Mouse (Mus musculus) layer of hippocampus, adult 9-10 months (tissue): ENCODE results near the gene Hspb9.
A peak's percentile ranks its signal among the peaks of the same experiment; 100 is the strongest.

ENCODE experiments used
- DNase-seq: peaks from one replicate; pipeline ENCODE4 v3.0.0; 2022; ENCODE audit warnings: low spot score

Gene Hspb9

DNA sequence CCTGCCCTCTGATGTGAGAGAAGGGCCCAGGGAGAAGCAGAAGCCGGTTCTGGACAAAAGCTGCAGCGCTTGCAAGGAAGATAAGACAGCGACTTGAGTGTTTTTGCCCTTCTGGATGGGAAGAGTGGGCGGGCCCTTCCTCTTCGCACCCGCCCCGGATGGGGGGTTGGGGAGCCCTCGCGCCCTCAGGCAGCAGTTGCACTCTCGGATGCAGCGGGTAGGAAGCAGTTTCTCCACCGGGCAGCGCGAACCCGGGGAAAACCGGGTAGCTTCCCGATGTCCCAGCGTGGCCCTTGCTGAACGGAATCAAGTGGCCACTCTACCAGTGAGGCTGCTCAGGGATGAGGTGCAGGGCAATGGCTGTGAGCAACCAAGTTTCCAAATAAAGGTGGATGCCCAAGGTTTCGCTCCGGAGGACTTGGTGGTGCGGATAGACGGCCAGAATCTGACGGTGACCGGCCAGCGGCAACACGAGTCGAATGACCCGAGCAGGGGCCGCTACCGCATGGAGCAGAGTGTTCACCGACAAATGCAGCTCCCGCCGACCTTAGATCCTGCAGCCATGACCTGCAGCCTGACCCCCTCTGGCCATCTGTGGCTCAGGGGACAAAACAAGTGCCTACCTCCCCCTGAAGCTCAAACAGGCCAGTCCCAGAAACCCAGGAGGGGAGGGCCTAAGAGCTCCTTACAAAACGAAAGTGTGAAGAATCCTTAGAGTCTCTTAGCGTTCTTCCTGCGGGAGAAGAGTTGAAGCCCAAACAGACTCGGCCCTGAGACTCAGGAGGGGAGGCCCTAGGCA, at the start of gene Hspb9:
TSS of gene Hspb9 (plus strand) at position 116 of the 799 bp plus-strand sequence.
- DNase-seq, result no peak

DNA sequence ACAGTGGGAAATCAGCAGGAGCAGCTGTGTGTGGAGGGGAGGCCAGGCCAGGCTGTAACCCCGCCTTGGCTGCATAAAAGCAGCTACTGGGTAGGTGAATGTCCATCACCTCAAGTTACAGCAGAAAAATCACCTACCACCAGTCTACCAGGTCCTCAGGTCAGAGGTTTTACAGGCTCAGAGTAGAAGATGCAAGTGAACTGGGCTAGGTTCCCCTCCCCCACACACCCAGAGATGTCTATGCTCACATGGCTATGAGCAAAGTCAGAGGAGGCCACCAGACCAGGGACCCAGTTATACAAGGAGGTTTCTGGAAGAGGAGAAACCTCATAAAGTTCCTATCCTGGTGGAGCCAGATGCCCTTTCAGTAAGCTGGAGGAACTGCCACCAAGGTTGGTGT, 42.6 kb upstream of the Hspb9 start:
- DNase-seq, result no peak

DNA sequence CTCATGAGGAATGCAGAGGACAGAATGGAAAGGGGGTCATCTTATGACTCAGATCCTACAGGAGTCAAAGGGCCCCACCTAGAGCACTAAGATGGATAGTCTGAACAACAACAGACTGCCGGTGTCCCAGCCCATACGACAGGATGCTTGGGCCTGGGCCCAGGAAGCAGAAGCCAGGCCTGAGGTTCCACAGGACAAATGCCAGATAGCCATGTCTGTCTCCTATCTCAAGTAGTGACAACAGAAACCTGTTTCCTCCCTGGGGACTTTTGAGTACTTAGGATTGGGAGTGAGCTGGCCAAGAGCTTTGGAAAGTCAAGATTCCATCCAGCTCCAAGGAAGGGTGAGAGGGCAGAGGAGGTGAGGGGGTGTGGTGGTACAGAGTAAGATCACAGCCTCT, 41.7 kb upstream of the Hspb9 start:
- DNase-seq, result no peak

DNA sequence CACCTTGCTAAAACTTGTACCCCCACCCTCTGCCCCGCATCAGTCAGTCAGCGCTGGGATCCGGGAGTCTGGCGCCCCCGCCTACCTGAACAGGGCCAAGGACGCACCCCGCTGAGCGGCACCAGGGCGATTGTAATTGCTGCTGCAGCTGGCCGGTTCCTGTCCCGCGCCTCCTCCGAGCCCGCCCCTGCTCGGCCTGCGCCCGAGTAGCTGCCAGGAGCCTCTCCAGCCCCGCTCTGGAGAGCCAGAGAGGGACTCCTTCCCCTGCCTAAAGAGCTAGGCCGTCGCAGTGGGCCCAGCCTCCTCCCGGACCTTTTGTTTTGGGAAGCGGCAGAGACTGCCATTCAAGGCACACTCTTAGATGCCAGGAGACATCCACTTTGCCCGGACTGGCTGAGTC, 40.5 kb upstream of the Hspb9 start:
- DNase-seq, result no peak

DNA sequence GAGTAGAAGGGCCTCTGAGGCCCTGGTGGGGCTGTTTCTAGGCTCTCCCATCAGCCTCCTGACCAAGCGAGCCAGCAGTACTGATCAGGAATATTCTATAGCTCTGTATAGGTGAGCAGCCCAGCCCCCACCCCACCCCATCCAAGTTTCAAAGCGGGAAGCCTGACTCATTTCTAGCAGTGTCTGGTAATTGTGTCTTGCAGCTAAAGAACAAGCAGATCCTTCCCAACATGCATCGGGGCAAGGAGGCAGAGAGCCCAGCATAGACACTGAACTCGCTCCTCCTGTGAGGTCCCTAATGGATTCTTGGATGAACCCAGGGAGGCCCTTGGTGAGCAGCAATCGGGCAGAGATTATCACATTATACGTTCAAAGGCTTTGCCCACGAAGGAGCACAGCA, 35.8 kb upstream of the Hspb9 start:
- DNase-seq, result no peak

DNA sequence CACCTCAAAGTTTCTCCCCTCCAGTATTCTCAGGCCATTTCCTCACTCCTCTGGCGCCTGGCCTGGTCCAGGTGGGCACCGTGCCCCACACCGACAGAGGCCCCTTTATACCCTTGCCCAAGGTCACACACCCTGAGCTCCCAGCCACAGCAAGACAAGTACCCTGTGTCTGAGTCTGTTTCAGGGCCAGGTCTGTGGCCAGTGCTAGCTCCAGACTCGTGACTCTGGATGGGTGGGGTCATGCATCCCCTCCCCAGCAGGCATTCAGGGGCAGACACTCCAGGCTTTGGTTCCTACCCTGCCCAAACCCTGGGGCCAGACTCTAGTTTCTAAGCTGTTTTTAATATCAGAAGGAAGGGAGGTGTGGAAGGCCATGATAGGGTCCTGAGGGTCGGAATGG, 31.8 kb upstream of the Hspb9 start:
- DNase-seq, result no peak

DNA sequence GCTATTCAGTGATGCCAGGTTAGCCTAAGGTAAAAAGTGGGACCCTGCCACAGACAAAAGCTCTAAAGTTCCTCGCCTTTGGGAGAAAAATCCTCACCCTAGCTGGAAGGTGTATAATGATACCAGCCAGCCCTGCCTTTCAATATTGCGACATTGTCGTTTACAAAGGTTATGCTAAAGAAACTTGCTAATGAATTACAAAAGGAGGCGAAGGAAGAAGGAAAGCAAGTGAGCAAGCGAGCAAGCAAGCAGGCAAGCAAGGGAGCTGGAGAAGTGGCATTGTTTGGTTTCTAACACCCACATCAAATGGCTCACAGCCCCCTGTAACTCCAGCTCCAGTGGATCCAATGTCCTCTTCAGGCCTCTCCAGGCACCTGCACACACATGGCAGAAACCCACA, 31.1 kb upstream of the Hspb9 start:
- DNase-seq, result no peak

DNA sequence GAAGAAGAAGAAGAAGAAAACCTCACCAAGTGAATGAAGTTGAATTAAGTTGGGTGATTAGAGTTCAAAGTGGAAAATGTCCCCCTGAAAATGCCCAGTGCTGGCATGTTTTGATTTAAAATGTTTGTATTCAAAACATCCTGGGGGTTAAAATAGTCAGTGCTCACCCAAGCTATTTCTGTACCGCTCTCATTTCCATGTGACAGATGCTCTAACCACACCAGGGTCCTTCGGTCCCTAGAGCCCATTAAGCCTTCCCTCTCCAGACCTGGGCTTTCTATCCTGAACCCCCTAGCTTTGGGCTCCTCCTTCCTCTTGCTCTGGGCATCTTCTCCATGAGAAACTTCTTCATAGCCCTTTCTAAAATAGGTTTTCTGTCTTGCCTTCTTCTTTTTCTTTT, 29.6 kb upstream of the Hspb9 start:
- DNase-seq, result no peak

DNA sequence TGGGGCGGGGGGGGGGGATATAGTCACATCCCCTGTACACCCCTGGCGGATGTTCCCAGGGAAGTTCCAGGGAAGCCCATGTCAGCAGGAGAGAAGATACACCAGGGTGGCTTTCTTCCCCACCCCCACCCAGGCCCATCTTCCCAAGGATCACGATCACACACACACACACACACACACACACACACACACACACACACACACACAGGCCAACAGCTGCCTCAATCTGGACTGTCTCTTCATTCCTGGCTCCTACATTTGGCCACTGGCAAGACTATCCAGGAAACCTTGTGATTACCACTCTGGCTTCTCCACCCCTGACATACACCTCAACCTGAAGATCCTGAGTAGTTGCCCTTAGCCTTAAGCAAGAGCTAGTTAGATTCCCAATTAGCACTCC, 28.3 kb upstream of the Hspb9 start:
- DNase-seq, result no peak

DNA sequence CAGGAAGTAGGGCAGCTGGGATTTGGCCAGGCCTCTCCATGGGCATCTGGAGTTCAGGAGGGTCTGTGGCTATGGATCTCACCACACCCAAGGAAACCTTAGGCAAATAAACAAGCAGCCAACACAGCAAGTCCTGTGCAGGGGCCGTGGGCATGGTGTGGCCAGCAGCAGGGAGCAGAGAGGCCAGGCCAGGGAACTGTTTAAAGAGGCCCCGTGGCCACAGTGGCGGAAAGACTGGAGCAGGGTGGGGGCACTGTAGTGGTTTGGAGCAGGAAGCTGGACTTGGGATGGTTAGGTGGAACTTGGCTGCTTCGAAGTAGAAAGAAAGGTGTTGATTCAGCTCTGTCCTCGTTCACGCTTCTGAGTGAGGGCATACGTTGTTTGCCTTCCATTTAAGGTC, 26.4 kb upstream of the Hspb9 start:
- DNase-seq, result no peak

DNA sequence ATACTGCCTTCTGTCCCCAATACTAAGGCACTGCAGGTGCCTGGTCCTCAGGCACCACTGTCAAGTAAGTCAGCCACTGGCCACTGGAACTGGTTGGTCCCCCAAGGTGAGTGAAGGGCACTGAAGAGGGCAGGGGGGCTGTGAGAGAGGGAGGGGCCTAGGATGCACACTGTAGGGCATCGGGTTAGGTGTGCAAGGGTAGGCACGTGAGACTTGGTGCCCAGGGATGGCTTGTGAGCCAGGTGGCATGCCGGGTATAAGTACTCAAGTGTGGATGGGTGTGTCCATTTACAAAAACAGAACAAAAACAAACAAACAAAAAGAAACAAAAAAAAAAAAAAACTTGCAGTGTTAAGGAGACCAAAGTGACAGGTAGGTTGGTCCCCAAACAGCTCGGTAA, 25.2 kb upstream of the Hspb9 start:
- DNase-seq, result no peak

DNA sequence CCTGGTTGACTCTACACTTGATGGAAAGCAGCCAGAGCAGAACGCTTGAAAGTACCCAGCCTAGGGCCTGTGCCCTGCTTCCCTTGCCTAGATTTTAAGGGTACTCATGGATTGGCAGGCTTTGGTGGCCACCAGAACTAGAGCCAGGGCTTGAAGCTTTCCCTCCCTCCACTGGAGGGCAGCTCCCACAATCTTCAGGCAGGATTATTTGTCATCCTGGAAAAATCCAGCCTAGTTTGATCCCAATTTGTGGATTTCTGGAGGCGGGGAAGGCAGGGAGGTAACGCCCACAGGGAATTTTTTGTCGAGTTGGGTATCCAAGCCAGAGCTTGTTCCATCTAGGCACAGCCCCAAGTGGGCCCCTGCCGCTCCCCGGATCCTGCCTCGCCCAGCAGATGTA, 23.3 kb upstream of the Hspb9 start:
- DNase-seq, result no peak

DNA sequence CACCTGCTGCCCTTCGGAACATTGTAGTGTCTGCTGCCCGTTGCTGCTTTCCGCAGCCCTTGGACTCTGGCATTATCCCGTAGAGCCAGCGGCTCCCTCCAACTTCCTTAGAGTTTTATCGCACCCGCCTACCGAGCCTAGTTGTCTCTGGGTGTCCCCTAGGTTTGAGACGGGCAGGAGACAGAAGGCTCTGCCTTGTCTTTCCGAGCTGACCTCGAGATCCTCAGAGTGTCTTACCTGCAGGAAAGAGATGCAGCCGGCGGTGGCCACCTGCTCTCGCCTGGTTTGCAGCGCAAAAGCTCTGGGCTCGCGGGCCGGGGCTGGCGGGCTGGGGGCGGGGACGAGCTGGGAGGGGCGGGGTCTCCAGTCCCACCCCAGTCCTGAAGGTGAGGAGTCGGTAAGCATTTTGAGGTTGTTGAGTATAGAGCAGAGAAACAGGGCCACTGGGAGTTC, 21.5 kb upstream of the Hspb9 start, which contains the start of gene Zfp385c:
TSS of gene Zfp385c (minus strand) at position 292 of the 453 bp plus-strand sequence.
- no peak for DNase-seq

DNA sequence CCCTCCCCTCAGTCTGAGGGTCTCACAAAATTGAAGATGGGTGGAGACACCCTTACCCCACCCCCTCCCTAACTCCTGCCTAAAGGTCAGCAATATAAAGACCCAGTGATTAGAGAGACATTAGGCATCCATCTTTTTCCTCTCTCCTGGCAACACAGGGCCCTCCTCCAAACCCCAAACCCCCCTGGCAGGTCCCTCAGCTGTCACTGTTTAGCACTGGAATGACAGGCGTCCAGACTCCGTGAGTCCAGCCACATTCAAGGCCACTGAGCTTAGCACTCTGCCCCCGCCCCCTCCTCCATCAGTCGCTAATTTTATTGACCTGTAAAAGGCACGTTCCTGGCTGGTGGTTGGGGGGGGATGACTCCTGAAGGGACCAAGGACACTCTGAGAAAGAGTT, 20.5 kb upstream of the Hspb9 start:
- no peak for DNase-seq

DNA sequence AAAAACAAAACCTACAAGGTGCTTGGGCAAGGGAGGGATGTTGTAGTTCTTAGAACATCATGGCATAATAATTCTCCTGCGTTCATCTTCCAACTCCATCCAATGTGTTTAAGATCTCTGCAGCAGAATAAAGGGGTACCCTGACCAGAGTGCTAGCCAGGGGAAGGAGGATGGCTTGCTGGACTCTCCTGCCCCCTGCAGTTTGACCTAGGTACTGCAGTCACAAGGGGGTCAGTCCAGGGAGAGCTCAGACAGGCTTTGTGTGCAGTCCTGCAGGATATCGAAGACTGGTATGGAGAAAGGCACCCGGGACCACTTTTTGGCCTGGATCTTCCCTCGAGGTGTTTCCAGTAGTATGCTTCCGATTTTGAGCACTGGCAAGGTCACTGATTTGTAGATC, 18.7 kb upstream of the Hspb9 start:
- no peak for DNase-seq

DNA sequence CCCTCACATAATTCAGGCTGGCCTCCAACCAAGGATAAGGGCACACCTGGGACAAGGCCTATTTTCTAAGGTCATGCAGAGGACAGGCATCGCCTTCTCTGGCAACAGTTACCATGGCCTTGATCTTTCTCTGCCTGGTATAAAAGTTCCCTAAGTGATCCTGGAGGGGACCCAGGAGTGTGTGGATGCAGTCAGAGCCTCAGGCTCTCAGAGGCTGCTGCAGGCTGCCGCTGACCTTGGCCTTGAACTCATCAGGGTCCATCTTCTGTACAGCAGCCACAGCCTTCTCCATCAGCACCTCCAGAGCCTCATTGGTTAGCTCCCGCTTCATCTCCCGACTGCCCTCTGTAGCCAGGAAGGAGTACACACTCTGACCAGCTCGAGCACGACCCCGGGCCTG, 15.7 kb upstream of the Hspb9 start:
- no peak for DNase-seq

DNA sequence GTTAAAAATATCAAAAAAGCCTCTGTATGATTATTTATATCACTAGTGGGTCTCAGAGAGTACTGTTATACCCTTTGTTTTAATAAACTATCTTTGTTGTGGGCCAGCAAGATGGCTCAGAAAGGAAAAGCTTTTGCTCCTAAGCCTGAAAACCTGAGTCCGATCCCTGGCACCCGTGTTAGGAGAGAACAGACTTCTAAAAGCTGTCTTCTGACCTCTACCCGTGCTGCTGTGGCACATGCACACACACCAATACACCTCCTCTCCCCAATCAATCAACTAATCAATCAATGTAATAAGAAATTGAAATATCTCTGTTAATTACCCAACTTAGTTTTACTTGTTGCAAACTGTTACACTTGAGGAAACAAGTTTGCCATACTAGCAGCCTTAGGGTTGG, 12.9 kb upstream of the Hspb9 start:
- DNase-seq, result no peak

DNA sequence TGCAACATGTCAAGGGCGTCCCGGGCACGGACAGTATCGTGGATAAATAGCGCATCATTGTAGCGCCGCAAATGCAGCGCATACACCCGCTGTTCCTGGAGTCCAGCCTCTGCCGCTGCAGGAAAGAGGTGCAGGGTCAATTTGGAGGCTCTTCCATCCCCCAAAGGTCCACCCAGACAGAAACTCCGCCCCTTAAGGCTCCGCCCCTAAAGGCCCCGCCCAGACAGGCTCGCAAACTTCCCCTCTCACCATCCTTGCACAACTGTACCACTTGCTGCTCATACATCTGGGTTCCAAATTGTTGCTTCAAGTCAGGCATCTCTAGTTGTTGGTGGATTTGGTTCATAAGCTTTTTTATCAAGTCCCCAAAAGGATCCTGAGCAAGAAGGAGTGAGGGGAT, 12.3 kb upstream of the Hspb9 start:
- no peak for DNase-seq

DNA sequence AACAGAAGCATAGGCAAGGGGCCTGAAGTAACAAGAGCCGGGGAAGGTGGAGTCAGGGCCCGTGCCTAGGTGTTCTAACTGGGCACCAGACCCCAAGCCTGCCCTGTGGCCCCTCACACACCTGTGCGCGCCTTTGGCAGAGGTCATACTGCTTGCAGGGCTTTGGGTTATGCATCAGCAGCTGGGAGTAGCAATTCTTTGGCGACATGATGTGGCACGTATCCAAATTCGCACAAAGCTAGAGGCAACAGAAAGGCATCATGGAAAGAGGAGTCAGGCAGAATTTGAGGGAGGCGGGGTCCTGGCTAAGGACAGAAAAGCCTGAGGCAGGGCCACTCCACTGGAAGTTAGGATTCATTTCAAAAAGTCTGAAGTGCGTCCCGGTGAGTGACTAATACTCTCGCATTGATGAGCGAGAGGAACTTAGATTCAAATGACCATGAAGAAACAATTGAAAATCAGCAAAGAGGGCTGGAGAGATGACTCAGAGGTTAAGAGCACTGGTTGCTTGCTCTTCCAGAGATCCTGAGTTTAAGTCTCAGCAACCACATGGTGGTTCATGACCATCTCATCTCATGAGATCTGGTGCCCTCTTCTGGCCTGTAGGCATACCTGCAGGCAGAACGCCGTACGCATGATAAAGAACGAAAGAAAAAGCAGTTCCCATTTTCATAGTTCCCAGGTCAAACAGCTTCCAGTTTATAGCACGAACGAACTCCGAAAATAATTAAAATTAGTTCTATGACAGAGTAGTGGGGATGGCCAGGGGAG, 11.4 kb upstream of the Hspb9 start:
- DNase-seq, result peak; percentile 75

DNA sequence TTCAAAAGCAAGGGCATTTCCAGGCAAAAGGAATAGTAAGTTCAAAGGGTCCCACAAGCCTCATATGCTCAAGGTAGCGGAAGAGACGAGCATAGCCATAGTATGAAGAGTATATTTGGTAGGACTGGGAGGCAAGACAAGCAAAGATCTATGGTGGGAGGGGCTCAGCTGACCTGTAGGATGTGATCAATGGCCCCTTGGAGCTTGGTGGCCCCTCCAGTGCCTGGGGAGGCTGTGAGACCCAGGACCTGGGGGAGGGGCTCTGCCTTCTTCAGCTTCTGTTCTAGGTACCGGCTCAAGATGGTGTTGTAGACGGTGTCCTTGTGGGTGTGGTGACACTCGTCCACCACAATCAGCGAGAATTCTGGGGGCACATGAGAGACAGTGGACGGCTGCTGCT, 10.7 kb upstream of the Hspb9 start:
- no peak for DNase-seq

DNA sequence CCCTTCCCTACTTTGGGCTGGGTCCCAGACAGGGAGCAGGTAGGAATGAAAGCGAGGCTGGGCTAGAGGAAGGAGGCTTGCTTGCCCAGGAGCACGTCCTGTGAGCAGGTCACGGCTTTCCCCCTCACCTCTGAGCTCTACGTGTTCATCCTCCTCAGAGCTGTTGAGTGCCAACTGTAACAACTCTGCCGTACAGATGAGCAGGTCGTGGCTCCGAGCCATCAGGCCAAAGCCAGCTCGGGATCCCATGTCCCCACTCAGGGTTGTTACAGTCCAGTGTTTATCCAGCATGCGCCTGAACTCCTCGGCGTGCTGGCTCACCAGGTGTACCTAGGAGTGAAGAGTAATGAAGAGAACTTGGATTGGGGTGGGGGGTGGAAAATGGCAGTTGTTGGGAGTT, 10.3 kb upstream of the Hspb9 start:
- no peak for DNase-seq

DNA sequence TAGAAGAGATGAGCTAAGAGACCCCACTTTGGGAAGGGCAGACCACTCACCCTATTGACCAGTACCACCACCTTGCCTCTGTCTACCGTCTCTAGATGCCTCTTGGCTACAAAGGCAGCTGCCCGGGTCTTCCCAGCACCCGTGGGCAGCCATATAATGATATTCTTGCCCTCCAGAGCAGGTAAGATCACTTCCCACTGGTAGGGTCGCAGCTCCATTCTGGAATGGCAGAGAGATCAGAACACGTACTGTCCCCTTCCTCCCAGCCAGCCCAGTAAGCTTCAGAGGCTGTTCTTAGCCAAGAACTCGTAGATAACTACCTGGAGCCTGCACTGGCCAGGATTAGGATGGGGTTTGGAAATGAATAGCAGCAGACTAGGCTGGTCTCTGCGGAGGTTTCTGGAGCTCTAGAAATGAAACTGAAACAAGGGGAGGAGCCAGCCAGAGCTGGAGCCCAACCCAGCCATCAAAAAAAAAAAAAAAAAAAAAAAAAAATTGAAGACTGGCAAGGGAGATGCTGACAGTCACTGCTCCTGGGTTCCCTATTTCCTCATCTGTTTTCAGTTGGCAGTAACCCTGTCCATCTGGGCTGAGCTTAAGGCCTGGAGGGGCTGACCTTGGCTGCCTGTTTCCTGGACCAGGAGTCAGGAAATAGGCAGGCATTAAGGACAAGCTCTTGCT, 9.7 kb upstream of the Hspb9 start, which contains the start of gene Dhx58:
TSS of gene Dhx58 (minus strand) at position 421 of the 681 bp plus-strand sequence.
- DNase-seq, result no peak
